Mouse (Mus musculus) lung, embryonic 14.5 days (tissue): ENCODE data around the gene Tifa. TPM values are rescaled to one million over a fixed set of nuclear protein-coding genes. Genes with fewer than 3 reads are reported as not detected.

Source experiments
- ATAC-seq: fragments of 200-750 bp; cut with Nextera tagmentation; 2 replicates; pipeline ENCODE4 v1.8.0; 2017; ENCODE audit warnings: mild to moderate bottlenecking, moderate TSS enrichment, moderate library complexity; ENCODE audit not compliant: insufficient read depth
- DNase-seq: peaks from one replicate; pipeline ENCODE4 v3.0.0-alpha.2; 2015
- H3K27ac ChIP-seq: fragments of 300-500 bp; sonication (generic); 2 replicates; pipeline ENCODE4 v1.5.1; 2014; ENCODE audit warnings: low read depth, mild to moderate bottlenecking, moderate library complexity
- H3K27me3 ChIP-seq: fragments of 300-500 bp; sonication (generic); 2 replicates; pipeline ENCODE4 v1.6.1; 2014; ENCODE audit warnings: low read length, control low read depth; ENCODE audit not compliant: insufficient read depth
- H3K36me3 ChIP-seq: fragments of 300-500 bp; sonication (generic); 2 replicates; pipeline ENCODE4 v1.6.1; 2014; ENCODE audit warnings: control low read depth; ENCODE audit not compliant: insufficient read depth
- H3K4me1 ChIP-seq: fragments of 300-500 bp; sonication (generic); 2 replicates; pipeline ENCODE4 v1.6.1; 2014; ENCODE audit warnings: antibody characterized with exemption, control low read depth; ENCODE audit not compliant: insufficient read depth
- H3K4me2 ChIP-seq: fragments of 300-500 bp; sonication (generic); 2 replicates; pipeline ENCODE4 v1.6.1; 2014; ENCODE audit warnings: mild to moderate bottlenecking
- H3K4me3 ChIP-seq: fragments of 300-500 bp; sonication (generic); 2 replicates; pipeline ENCODE4 v1.5.1; 2014; ENCODE audit warnings: low read depth, low read length
- H3K9ac ChIP-seq: fragments of 300-500 bp; sonication (generic); 2 replicates; pipeline ENCODE4 v1.6.1; 2014
- H3K9me3 ChIP-seq: fragments of 300-500 bp; sonication (generic); 2 replicates; pipeline ENCODE4 v1.6.1; 2016; ENCODE audit warnings: low read depth, low read length, control low read depth
- CTCF ChIP-seq: IDR thresholded peaks from 2 replicates; pipeline ENCODE4 v1.5.1; 2016; ENCODE audit warnings: antibody characterized with exemption, low read depth
- WGBS: fragments of 180-500 bp; shearing (Covaris S2); extraction: QIAGEN DNeasy Blood & Tissue Kit; methylation state at CpG from one replicate; pipeline ENCODE4 v1.1.7; 2014; 5-methylcytosine and 5-hydroxymethylcytosine counted together
- polyA plus RNA-seq: library from polyadenylated mRNA; unstranded; fragments of >200 nt; fragmentation: Nextera tagmentation; extraction: Ambion mirVana; gene quantifications from 2 replicates; pipeline ENCODE4 v1.2.1, GENCODE M21; 2014

Gene Tifa
- polyA plus RNA-seq, 1 experiment from 2014 or later: 4.3 TPM

DNA sequence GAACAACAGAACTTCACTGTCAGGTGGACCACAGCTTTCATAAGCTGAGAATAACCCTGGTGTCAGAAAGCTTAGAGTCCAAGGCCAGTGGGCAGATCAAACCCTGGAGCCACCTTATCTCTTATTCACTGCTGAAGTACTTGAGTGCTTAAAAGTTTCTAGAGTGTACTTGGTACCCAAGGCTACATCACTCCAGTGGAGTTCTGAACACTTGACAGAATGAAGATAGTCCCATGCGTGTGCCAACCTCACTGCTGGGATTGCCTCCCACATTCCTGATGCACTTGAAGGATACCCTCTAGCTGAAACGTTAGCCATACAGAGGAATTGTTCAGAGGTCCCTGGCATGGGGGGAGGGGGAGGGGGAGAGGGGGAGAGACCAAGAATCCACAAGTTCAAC is 92.1 kb downstream of the Tifa start:
- no peak for TF ChIP-seq CTCF
- Histone ChIP-seq H3K4me2 (no peak overlapping the region), H3K27ac (no peak overlapping the region), H3K4me3 (no peak overlapping the region), H3K36me3 (no peaks in the 10 kb centered on the region), H3K4me1 (no peaks in the 10 kb centered on the region), H3K9ac (no peak overlapping the region), H3K27me3 (no peaks in the 10 kb centered on the region), H3K9me3 (no peaks in the 10 kb centered on the region)
- no peak for DNase-seq
- WGBS: 54% methylated on average over 2 of the region's 2 CpGs
- ATAC-seq: peak; percentile 47; the same call in 1 of the 2 replicates

Other genes with a start within 250 kb of the Tifa start
- gene Larp7, start 236.5 kb upstream of the Tifa start, polyA plus RNA-seq: 61.6 and 65.8 TPM in 2 replicates
- gene Zgrf1, start 236.3 kb upstream of the Tifa start, polyA plus RNA-seq: 12.3 and 14.0 TPM in 2 replicates
- gene Neurog2, start 156.7 kb upstream of the Tifa start, polyA plus RNA-seq: not detected in 2 replicates
- 1.3 and 1.5 TPM in 2 replicates for gene Alpk1, start 9.3 kb upstream of the Tifa start, polyA plus RNA-seq
- 56.5 and 69.5 TPM in 2 replicates for gene Ap1ar, start 47.7 kb downstream of the Tifa start, polyA plus RNA-seq
- 6.6 and 6.9 TPM in 2 replicates for gene Fam241a, start 106.5 kb downstream of the Tifa start, polyA plus RNA-seq